ENCODE assay signal across 29 mouse cellular contexts in the genomic region with DNA sequence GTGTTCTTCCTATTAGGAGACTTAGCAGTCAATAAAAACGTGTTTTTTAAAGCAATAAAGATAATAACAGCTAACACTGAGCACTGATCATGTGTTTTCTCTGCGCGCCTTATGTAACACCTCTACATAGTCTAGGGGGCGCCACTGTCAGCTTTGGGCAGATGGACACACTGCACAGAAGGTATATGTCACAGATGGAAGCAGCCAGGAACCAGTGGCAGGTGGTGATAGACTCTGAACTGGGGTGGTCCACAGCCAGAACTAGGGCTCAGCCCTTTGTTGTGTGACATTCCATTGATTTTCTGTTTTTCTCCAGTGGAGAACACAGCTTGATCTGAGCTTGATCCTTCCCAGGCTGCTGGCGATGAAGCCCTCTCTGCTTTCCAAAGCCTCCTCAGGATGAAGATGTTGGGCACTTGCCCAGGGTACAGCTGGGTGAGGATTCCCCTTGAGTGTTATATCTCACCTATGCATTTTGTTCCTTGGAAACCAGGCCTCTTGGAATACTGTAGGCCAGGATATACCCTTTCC.
DNase-seq lines count a peak whose midpoint lies in the region; ATAC-seq and TF ChIP-seq lines count a peak whose summit lies in the region.
"Had no signal": no experiment of that assay in that cellular context is flagged by ENCODE, and none has a peak within 500 bp of the region (broad histone marks: within the 10 kb centered on the region; RNA-seq: fewer than 3 reads in every experiment).

No protein-coding gene starts in this region.

- H3K4me1 ChIP-seq in hindbrain, postnatal 0 days (ENCODE audit: insufficient read depth, low read length) = 0 out of 2 replicates have a peak, but pooled peaks cover 3% of the 10 kb centered on the region
- H3K4me1 ChIP-seq in hindbrain, embryonic 10.5 days (replicated peaks) = no peaks in the 10 kb centered on the region
- no peaks in the 10 kb centered on the region for H3K4me1 ChIP-seq in stomach, postnatal 0 days (replicated peaks; ENCODE audit: control insufficient read depth, insufficient read depth)
- H3K4me1 ChIP-seq: forebrain, embryonic 10.5 days; heart, embryonic 15.5 days; hindbrain, embryonic 15.5 days; limb, embryonic 13.5 days; liver, embryonic 13.5 days; neural tube, embryonic 15.5 days had no signal

- peak; percentile 45 for DNase-seq in CD4-positive, CD25-positive, alpha-beta regulatory T cell, adult 2 months (ENCODE audit: low read depth, low spot score)
- peak; percentile 16 for DNase-seq in hindbrain, postnatal 0 days (ENCODE audit: low spot score)
- DNase-seq in hindbrain, embryonic 10.5 days (ENCODE audit: low spot score) = no peak
- peak; percentile 14 for DNase-seq in retina, embryonic 14.5 days (ENCODE audit: low spot score)
- no peak for DNase-seq in retina, postnatal 1 day
- DNase-seq in stomach, postnatal 0 days (ENCODE audit: low spot score) = no peak
- DNase-seq in spleen, adult 18-20 months = no peak
- DNase-seq: adrenal gland, postnatal 10 days; cerebellum, adult 18-20 months; gastrocnemius, postnatal 10 days; heart, postnatal 36 days; kidney, postnatal 36 days; layer of hippocampus, postnatal 36 days; liver, embryonic 13.5 days; lung, embryonic 14.5 days; lung, postnatal 4 days; midbrain, embryonic 14.5 days; thymus, postnatal 25 days had no signal

- no peaks in the 10 kb centered on the region for H3K27me3 ChIP-seq in hindbrain, postnatal 0 days (ENCODE audit: insufficient read depth, low read length)
- no peaks in the 10 kb centered on the region for H3K27me3 ChIP-seq in hindbrain, embryonic 10.5 days (ENCODE audit: insufficient read depth, poor library complexity, severe bottlenecking)
- H3K27me3 ChIP-seq in stomach, postnatal 0 days (ENCODE audit: control insufficient read depth, insufficient read depth, low read length) = no peaks in the 10 kb centered on the region
- H3K27me3 ChIP-seq: heart, embryonic 15.5 days; hindbrain, embryonic 15.5 days; limb, embryonic 13.5 days; liver, embryonic 13.5 days; neural tube, embryonic 15.5 days had no signal

- WGBS in hindbrain, postnatal 0 days = 68% methylated on average over 5 of the region's 5 CpGs
- 70% methylated on average over 5 of the region's 5 CpGs for WGBS in hindbrain, embryonic 10.5 days
- 68% methylated on average over 5 of the region's 5 CpGs for WGBS in stomach, postnatal 0 days

- no peak overlapping the region for H3K4me3 ChIP-seq in hindbrain, postnatal 0 days (ENCODE audit: low read length)
- no peak overlapping the region for H3K4me3 ChIP-seq in hindbrain, embryonic 10.5 days
- H3K4me3 ChIP-seq in stomach, postnatal 0 days (ENCODE audit: low read depth, low read length) = no peak overlapping the region
- H3K4me3 ChIP-seq: embryonic facial prominence, embryonic 10.5 days; forebrain, embryonic 10.5 days; heart, embryonic 15.5 days; hindbrain, embryonic 15.5 days; limb, embryonic 13.5 days; liver, embryonic 13.5 days; myocyte; neural tube, embryonic 15.5 days had no signal

- no peak overlapping the region for H3K27ac ChIP-seq in hindbrain, postnatal 0 days
- no peak overlapping the region for H3K27ac ChIP-seq in hindbrain, embryonic 10.5 days
- no peak overlapping the region for H3K27ac ChIP-seq in stomach, postnatal 0 days (replicated peaks)
- H3K27ac ChIP-seq: embryonic facial prominence, embryonic 10.5 days; forebrain, embryonic 10.5 days; heart, embryonic 15.5 days; hindbrain, embryonic 15.5 days; limb, embryonic 13.5 days; liver, embryonic 13.5 days; neural tube, embryonic 15.5 days had no signal

- H3K36me3 ChIP-seq in hindbrain, postnatal 0 days (ENCODE audit: insufficient read depth, low read length) = no peaks in the 10 kb centered on the region
- H3K36me3 ChIP-seq in hindbrain, embryonic 10.5 days = no peaks in the 10 kb centered on the region
- H3K36me3 ChIP-seq in stomach, postnatal 0 days (ENCODE audit: control insufficient read depth, insufficient read depth, low read length) = no peaks in the 10 kb centered on the region
- H3K36me3 ChIP-seq: embryonic facial prominence, embryonic 10.5 days; forebrain, embryonic 10.5 days; G1E; heart, embryonic 15.5 days; hindbrain, embryonic 15.5 days; limb, embryonic 13.5 days; liver, embryonic 13.5 days; neural tube, embryonic 15.5 days had no signal

- no peak for ATAC-seq in CD4-positive, CD25-positive, alpha-beta regulatory T cell, adult 4 months
- ATAC-seq in hindbrain, postnatal 0 days = peak; percentile 70
- no peak for ATAC-seq in stomach, postnatal 0 days (ENCODE audit: low FRiP score, low TSS enrichment)
- ATAC-seq: forebrain, embryonic 16.5 days; intestine, embryonic 16.5 days had no signal

- no peak for TF ChIP-seq EP300 in stomach, postnatal 0 days (optimal IDR thresholded peaks at IDR 0.05)

- H3K9ac ChIP-seq in hindbrain, postnatal 0 days (replicated peaks; ENCODE audit: low read length) = no peak overlapping the region
- H3K9ac ChIP-seq in stomach, postnatal 0 days (ENCODE audit: low read length) = no peak overlapping the region
- H3K9ac ChIP-seq: heart, embryonic 15.5 days; hindbrain, embryonic 15.5 days; limb, embryonic 13.5 days; liver, embryonic 13.5 days; lung, embryonic 14.5 days; neural tube, embryonic 15.5 days had no signal

- no peaks in the 10 kb centered on the region for H3K9me3 ChIP-seq in hindbrain, postnatal 0 days (ENCODE audit: low read length)
- no peaks in the 10 kb centered on the region for H3K9me3 ChIP-seq in hindbrain, embryonic 10.5 days
- H3K9me3 ChIP-seq in stomach, postnatal 0 days (ENCODE audit: control insufficient read depth, low read length) = no peaks in the 10 kb centered on the region
- H3K9me3 ChIP-seq: embryonic facial prominence, embryonic 10.5 days; forebrain, embryonic 10.5 days; G1E; heart, embryonic 15.5 days; hindbrain, embryonic 15.5 days; limb, embryonic 13.5 days; liver, embryonic 13.5 days; neural tube, embryonic 15.5 days had no signal

- H3K4me2 ChIP-seq in hindbrain, postnatal 0 days (ENCODE audit: low read depth, low read length) = no peak overlapping the region
- H3K4me2 ChIP-seq in stomach, postnatal 0 days (replicated peaks; ENCODE audit: low read depth) = no peak overlapping the region
- H3K4me2 ChIP-seq: heart, embryonic 15.5 days; hindbrain, embryonic 15.5 days; limb, embryonic 13.5 days; liver, embryonic 13.5 days; lung, embryonic 14.5 days; neural tube, embryonic 15.5 days had no signal

- peak; percentile 32 for TF ChIP-seq CTCF in hindbrain, postnatal 0 days (IDR thresholded peaks at IDR 0.05; ENCODE audit: low read depth)
- TF ChIP-seq CTCF in stomach, postnatal 0 days (IDR thresholded peaks at IDR 0.05; ENCODE audit: low read depth) = peak; percentile 22

Comparison
In these comparisons a context has a peak if more than half of its experiments do, and no peak if none do; other contexts are left out.
1. DNase-seq: peak in CD4-positive, CD25-positive, alpha-beta regulatory T cell, adult 2 months (single experiment), hindbrain, postnatal 0 days (single experiment) and retina, embryonic 14.5 days (single experiment); none in hindbrain, embryonic 10.5 days (single experiment), retina, postnatal 1 day (single experiment), stomach, postnatal 0 days (single experiment) and spleen, adult 18-20 months (0 of 2).